Mouse (Mus musculus) natural killer cell, adult 2 months (primary cell): ENCODE measurements around the gene Nutf2-ps1.

Experiments used
- DNase-seq, 2 experiments: peaks; one replicate each; pipeline ENCODE4 v3.0.0; 2022; ENCODE audit warnings: low spot score in 2 of 2

Gene Nutf2-ps1

DNA sequence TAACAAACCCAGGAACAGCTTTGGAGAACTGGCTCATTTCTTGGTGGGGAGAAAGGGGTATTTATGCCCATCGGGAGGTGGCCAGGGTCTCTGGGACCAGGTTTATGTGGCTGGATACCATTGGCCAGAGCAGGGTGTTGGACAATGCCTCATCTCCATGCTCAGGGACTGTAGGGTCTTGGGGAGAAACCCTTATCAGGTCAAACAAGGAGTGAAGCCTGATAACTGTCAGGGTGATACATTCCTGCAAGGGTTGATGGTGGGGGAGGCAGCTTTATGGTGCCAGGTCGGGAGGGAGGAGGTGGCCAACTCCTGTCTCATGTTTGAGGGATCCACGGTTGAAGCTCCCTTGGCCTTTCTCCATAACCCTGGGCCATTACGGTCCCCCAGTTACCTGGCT lies 17.8 kb downstream of the Nutf2-ps1 start:
- no peak for DNase-seq

DNA sequence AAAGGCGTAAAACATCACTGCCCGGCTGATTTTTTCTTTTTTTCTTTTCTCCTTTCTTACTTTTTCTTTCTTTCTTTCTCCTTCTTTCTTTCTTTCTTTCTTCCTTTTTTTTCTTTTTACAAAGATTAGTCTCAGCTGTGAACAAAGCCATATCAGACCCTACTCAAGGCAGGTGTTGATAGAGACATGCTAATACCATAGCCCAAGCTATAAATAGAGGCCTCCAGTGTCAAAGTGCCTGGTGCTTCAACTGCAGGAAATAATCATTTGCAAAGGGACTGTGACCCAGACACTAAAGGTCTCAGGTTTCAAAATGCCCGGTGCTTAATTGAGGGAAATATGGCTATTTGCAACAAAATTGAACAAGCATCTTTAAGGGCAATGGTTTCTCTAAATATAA lies 20.3 kb downstream of the Nutf2-ps1 start:
- no peak for DNase-seq

DNA sequence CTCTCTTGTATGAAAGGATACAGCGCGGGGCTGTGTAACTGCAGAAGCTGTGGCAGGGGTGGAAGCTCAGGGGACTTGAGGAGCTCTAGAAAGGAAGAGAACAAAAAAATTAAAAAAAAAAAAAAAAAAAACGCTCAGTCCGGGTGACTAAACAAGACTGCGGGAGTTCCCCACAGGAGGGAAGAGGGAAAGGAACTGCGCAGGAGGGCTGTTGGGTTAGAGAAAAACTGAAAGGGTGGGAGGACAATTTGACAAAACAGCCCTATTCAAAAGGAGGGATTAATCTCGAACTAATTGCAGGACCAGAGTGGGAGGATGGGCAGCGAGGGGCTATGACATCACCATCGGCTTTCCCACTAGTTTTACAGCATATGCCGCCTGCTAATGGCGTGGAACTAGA lies 21.0 kb downstream of the Nutf2-ps1 start:
- DNase-seq: no peak

DNA sequence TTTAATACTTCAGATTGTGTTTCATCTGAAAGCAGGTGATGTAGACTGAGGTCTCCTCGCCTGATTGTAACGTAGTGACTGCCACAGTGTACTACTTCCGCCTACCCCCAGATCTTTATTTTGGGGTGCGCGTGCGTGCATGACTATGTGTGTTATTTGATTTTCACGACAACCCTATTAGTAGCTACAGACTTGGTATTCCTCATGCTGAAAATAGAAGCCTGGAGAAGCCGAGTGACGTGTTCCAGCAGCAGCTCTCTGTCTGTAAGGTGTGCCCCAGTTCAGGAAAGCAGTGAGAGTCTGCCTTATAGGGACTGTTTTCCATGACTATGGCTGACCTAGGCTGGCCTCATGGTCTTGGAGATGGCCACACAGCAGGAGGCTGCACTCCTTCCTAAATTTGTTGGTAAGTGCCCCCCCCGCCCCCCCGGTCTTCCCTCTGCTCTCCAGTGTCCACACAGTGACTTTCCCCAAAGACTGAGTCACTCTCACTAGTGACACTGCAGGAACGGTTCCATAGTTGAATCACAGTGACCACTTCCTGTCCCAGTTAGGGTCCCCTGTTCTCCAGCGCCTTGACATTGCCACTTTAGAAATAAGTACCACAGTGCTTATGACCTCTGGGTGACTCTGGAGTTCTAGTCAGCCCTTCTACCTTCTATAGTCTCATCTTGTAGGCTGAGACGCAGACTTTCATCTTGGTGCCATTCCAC lies 23.1 kb downstream of the Nutf2-ps1 start:
- DNase-seq: peak in 1 of 2 experiments; percentile 22

DNA sequence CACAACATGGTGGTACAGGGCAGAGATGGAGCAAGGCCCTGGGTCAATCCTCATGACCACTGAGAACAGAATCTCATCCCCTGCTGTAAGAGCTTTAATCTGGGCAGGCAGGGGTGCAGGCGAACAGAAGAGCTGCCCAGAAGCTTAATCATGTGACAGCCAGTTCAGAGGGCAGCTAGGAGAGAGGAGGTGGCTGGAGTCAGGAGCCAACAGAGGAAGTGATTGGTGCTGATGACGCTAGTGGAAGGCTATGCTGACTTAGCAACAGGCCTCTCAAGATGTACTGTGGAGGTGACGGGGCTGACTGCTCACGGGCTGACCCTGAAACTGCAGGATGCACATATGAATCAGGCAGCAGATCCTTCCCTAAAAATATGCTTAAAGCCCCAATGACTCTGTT lies 24.7 kb downstream of the Nutf2-ps1 start:
- DNase-seq: no peak

DNA sequence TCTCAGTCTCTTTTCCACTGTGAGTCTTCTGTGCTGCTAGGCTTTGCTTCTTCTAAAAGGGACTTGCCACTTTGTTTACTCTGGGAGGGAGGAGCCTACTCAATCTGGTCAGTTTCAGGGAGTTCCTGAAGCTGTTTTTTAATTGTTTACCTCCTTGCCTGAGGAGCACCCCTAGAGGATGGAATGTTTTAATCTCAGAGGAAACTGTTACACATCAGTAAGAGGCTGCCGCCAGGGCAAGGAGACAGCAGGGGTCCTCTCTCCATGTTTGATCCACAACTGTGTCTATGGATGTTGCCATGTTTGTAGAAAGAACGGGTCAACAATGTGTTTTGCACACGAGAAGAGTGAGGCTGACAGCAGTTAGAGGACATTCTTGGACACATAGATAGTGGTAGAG lies 28.4 kb downstream of the Nutf2-ps1 start:
- no peak for DNase-seq

DNA sequence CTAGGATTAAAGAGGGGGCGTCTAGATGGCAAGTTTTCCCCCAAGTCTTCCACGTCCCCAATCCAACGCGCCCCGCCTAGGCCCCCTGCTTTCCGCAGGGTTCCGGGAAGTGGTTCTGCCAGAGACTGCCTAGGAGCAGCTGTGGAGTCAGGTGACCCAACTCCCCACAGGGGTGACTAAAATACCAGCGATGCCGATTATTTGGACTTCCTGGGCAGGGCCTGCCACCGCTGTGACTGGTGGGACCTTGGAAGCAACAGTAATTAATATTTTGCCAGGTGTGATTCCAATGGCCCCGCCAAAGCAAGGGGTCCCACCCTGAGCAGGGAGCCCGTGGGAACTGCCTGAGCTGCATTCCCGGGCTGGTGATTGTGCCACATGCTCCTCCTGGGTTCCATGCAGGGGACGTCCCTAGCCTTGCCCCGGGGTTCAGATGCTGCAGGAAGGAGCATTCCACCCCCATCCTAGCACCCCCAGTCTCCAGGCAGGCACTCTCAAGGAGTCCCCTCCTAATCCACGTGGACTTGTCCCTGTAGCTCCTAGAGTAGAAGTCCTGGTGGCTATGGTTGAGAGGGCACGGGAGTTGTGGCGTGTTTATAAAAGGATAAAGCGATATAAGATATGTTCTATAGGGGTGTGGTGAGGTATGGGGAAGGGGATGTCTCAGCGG lies 31.5 kb downstream of the Nutf2-ps1 start:
- no peak for DNase-seq

DNA sequence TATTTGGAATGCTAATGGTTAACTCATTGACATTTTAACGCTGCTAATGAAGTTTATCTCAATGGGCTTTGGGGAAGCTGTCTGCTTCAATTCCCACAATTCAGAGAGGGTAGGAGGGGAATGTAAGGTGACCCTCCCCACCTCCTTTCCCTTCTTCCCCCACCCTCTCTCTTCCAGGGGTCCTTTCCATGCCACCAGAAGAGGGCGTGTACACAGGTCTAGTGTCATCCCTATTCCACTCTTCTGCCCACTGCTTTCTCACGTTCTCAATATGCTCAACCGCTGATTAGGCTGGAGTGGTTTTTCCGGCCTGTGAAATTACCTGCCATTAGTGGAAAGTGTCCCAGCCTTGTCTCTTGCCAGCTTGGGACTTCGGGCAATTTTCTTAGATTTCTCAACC lies 32.0 kb downstream of the Nutf2-ps1 start:
- no peak for DNase-seq

DNA sequence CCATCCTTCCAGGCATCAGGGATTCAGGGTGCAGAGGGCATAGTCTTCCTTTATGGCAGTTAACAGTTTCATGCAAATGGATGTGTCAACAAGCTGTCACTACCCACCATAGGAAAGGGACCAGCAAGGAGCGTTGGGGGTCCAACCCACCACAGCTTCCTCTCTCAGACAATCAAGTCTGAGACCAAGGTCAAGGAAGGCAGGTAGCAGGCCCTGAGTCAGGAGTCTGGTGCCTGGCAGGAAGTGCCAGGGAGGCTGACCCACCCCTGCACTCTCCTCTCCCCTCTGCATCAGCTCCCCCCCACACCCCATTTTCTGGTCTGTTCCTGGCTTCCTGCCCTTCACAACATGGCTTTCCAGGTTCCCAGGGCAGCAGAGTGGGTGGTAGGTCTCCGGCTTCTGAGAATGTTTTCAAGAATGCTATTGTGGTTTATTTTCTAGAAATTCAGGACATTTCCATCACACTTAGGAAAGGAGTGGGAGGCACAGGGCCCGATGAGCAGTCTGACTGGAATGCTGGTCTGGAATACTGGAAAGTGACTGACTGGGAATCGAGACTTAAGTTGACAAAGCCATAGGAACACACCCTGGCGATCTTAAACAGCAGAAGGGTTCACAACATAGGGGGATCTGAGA lies 33.8 kb downstream of the Nutf2-ps1 start:
- DNase-seq: no peak

DNA sequence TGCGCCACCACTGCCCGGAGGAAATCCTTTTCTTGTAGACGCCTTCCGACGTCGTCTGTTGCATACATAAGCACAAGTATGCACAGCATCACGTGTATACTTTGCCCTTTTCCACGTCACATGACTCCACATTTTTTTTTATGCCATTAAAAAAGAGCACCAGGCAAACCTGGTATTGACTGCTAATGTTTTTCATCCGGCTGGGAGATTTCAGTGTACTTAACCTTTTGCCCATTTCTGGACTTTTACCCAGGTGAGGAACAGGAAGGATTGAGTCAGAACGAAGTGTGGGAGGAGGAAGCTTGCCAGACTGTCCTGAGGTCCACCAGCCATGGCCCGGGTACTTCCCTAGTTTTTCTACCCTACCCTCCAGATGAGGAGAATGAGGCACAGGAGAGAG lies 34.5 kb downstream of the Nutf2-ps1 start:
- no peak for DNase-seq

DNA sequence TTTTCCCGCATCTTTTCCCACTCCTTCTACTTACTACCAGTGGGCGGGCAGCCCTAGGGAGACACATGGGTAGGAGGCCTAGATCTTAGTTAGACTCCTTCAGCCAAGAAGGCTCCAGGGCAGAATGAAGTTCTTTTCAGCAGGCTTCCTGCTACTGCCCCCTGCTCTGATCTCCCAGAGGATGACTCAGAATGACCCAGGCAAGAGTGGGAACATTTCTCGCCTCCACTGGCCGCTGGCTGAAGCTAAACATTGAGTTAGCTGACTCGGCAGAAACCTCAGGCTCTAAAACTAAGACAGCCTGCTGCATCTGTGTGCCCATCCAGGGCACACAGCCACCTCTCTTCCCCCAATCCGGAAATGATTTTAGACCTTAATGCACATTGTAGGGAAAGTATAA lies 36.1 kb downstream of the Nutf2-ps1 start:
- no peak for DNase-seq

DNA sequence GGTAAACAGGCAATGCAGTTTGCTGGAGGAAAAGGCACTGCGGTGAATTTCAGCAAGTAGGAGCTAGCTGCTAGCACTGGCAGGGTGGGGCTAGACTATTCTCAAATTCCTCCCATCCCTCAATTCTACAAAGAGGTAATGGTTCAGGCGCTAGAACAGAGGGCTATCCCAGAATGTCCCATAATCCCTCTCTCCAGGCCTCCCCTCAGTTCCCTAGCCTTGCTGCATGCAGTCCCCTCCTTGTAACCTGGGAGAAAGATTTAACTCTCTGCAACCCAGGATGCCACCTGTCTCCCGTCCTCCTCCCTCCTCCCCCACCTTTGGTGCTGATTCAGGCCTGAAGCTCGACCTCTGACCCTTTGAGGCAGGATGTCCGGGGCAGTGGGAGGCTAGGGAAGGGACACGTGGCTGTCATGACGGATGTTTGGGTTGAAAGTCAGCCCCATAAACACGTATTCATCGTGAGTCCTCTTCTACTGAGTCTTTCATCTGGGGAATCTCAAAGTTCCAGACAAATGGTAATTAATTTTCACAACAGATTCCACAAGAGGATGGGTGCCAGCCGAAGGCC lies 36.6 kb downstream of the Nutf2-ps1 start:
- no peak for DNase-seq

DNA sequence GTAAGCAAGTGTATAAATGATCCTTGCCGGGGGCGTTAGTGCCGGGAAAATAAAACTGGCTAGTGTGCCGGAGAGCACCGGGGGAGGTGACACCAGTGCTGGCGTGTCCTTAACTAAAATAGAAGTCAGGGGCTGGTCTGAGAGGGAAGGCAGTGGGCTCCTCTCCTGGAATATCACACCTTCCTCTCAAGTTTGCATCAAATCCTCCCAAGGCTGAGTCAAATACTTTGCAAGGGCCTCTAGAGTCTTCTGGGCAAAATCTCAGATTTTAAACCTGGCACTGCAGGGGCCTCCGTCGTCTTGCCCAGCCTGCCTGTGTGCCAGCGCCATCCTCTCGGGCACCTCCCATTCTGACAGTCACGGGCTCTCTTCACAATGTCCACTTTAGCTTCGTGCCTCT lies 37.9 kb downstream of the Nutf2-ps1 start:
- no peak for DNase-seq

DNA sequence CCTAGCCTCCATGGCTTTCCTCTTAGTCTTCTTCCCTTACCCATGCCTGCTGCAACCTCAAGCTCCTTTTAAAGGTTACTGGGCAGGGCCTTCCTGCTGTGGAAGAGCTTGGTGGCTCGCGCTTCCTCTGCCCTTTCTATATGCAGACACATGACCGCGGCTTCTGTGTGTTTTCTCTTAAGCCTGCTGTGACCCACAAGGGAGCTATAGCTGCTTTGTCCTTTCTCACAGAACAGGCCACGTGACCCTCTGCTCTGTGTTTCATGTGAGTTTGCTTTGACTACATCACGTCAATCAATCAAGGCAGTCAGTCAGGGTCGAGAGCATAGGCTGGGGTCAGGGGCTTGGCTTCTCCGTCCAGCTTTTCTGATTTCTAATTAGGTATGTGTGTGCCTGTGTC lies 41.3 kb downstream of the Nutf2-ps1 start:
- DNase-seq: peak; percentile 39 to 55

DNA sequence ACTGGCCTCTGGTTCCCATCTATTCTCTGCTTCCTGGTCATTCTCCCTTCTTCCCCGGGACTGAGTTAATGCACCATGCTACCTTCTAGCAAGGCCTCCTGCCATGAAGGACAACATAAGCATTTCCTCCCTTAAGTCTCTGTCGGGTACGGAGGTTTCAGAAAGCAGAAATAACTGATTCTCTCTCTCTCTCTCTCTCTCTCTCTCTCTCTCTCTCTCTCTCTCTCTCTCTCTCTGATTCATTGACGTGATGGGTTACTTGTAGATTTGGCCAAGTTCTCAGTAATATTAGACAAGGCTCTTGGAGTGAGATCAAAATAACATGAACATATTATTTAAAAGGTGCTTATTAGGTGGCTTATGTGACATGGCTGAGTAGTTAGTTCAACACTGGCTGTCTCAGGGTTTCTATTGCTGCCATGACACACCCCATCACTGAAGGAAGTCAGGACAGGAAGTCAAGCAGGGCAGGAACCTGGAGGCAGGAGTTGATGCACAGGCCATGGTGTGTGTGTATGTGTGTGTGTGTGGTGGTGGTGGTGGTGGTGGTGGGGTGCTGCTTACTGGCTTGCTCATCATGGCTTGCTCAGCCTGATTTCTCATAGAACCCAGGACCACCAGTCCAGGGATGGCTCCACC lies 43.8 kb downstream of the Nutf2-ps1 start:
- DNase-seq: no peak

DNA sequence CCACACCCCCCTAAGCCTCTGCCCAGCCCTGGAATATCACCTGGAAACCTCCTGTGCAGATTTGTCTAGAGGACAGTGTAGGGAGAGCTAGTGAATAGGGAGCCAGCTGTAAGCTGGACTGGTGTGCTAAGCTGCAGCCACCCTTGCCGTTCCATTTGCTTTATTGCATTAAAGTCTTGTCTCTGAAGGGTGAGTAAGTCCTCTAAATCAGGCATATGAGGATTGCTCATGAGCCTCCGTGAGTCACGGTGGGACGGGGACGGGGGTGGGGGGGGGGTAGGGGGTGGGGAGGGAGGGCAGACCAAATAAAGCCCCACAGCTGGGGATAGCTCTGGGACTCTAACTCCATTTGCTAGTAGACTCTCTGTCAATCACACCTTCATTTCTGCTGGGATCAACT lies 45.3 kb downstream of the Nutf2-ps1 start:
- no peak for DNase-seq

DNA sequence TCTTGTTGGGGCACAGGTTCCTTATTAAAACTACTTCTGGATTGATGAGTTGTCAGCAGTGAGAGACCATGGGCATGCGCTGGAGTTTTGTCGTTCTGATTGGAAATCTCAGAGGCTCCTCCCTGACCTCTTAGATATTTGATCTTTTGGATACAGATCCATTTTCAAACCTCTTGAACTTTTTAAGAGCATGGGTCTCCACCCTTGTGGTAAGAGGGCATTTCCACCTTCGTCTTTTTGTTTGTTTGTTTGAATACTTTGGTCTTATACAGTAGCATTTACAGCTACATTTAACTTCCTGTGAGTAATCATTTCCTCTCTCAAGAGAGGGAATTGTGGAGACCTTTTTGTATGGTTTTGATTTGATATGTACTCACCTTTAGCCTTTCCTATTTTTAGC lies 49.6 kb downstream of the Nutf2-ps1 start:
- DNase-seq: no peak

DNA sequence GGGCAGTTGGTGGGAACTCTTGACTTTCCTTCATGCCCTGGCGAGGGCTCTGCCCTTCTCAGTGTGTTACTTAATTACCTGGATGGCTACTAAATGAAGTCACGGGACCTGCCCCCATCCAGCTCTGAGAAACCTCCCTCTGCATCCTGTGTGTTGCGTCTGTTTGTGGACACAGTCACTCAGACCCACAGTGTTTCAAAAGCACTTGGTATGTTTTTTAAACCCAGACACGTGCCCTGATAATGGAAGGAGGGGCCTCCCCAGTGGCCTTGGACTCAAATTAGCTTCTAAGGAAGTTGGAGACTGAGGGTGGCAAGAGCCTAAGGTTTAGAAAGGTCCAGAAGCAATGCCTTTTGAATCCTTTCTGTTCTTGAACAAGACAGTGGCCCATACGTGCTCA lies 50.1 kb downstream of the Nutf2-ps1 start:
- DNase-seq: peak; percentile 46 to 51
